Mouse (Mus musculus) macrophage (primary cell): ENCODE measurements around the gene Dppa3. TPM values are rescaled to one million over a fixed set of nuclear protein-coding genes. Genes with fewer than 3 reads are reported as not detected.
"Not testable (repeated sequence)": the region's sequence is repeated elsewhere in the genome, so short reads cannot be mapped to it uniquely, and the experiment has no call there.

Experiments used
- H3K27ac ChIP-seq: fragments of 350-480 bp; formaldehyde crosslinking; 2 replicates; pipeline ENCODE4 v1.9.0; 2021
- H3K36me3 ChIP-seq: fragments of 350-480 bp; formaldehyde crosslinking; 2 replicates; pipeline ENCODE4 v1.9.0; 2021; ENCODE audit errors: inconsistent target
- H3K4me3 ChIP-seq: fragments of 350-480 bp; formaldehyde crosslinking; 2 replicates; pipeline ENCODE4 v1.9.0; 2021; ENCODE audit errors: inconsistent target
- H3K79me2 ChIP-seq: fragments of 350-480 bp; formaldehyde crosslinking; 2 replicates; pipeline ENCODE4 v1.9.0; 2021; ENCODE audit errors: inconsistent target
- WGBS: methylation state at CpG from one replicate; pipeline ENCODE4 v1.1.7; 2026; ENCODE audit warnings: inconsistent platforms; ENCODE audit not compliant: missing documents; 5-methylcytosine and 5-hydroxymethylcytosine counted together
- polyA plus RNA-seq: library from polyadenylated mRNA; stranded (reverse); fragments of 250-400 nt; gene quantifications from 3 replicates; pipeline ENCODE4 v1.2.4, GENCODE M21; 2018; ENCODE audit warnings: inconsistent platforms

Gene Dppa3
- polyA plus RNA-seq, 1 experiment from 2014 or later: 3.4 TPM

GRCm38 (mm10) chr6:122633411-122633810, 7.2 kb downstream of the Dppa3 start:
- H3K4me3 ChIP-seq: no peak overlapping the region
- H3K27ac ChIP-seq: peak overlapping the region; percentile 98
- WGBS: 43% methylated on average over 9 of the region's 9 CpGs
- H3K36me3 ChIP-seq: no peaks in the 10 kb centered on the region
- H3K79me2 ChIP-seq: peaks cover 11% of the 10 kb centered on the region; the same call in 1 of the 2 replicates

- peaks cover 11% of the 10 kb centered on the region; the same call in 1 of the 2 replicates for H3K79me2 ChIP-seq
- WGBS: 0% methylated on average over 7 of the region's 7 CpGs
- no peaks in the 10 kb centered on the region for H3K36me3 ChIP-seq
- H3K4me3 ChIP-seq: no peak overlapping the region; the same call in 1 of the 2 replicates
- peak overlapping the region; percentile 98 for H3K27ac ChIP-seq
Observed at GRCm38 (mm10) chr6:122635315-122635714, 9.1 kb downstream of the Dppa3 start.

GRCm38 (mm10) chr6:122636666-122637065, 10.5 kb downstream of the Dppa3 start:
- Histone ChIP-seq H3K4me3 (no peak overlapping the region), H3K27ac (peak overlapping the region; percentile 98), H3K79me2 (peaks cover 11% of the 10 kb centered on the region; the same call in 1 of the 2 replicates), H3K36me3 (no peaks in the 10 kb centered on the region)
- WGBS: 79% methylated on average over 3 of the region's 3 CpGs

GRCm38 (mm10) chr6:122637566-122637965, 11.4 kb downstream of the Dppa3 start:
- Histone ChIP-seq H3K79me2 (peaks cover 11% of the 10 kb centered on the region; the same call in 1 of the 2 replicates), H3K27ac (peak overlapping the region; percentile 98)
- H3K4me3 ChIP-seq, H3K36me3 ChIP-seq: not testable (repeated sequence)
- 96% methylated on average over 4 of the region's 4 CpGs for WGBS

- not testable (repeated sequence) for H3K36me3 ChIP-seq
- 98% methylated on average over 8 of the region's 21 CpGs for WGBS
Observed at GRCm38 (mm10) chr6:122644196-122644595, 18.0 kb downstream of the Dppa3 start.

GRCm38 (mm10) chr6:122649903-122650302, 23.7 kb downstream of the Dppa3 start:
- Histone ChIP-seq H3K27ac (peak overlapping the region; percentile 100), H3K79me2 (peaks cover 11% of the 10 kb centered on the region; the same call in 1 of the 2 replicates), H3K36me3 (no peaks in the 10 kb centered on the region), H3K4me3 (no peak overlapping the region)
- 89% methylated on average over 3 of the region's 3 CpGs for WGBS

More at GRCm38 (mm10) chr6:122644196-122644595, 18.0 kb downstream of the Dppa3 start:
- H3K4me3 ChIP-seq, H3K79me2 ChIP-seq, H3K27ac ChIP-seq: not testable (repeated sequence)

- no peaks in the 10 kb centered on the region for H3K36me3 ChIP-seq
- H3K27ac ChIP-seq: peak overlapping the region; percentile 100
- WGBS: 40% methylated on average over 5 of the region's 5 CpGs
- H3K4me3 ChIP-seq: no peak overlapping the region
- peaks cover 11% of the 10 kb centered on the region; the same call in 1 of the 2 replicates for H3K79me2 ChIP-seq
Observed at GRCm38 (mm10) chr6:122650398-122650980, 24.3 kb downstream of the Dppa3 start.

- H3K36me3 ChIP-seq: no peaks in the 10 kb centered on the region
- 4% methylated on average over 6 of the region's 6 CpGs for WGBS
- peak overlapping the region; percentile 100 for H3K27ac ChIP-seq
- H3K79me2 ChIP-seq: peaks cover 11% of the 10 kb centered on the region; the same call in 1 of the 2 replicates
- H3K4me3 ChIP-seq: no peak overlapping the region
Observed at GRCm38 (mm10) chr6:122654301-122654700, 28.1 kb downstream of the Dppa3 start.

- 15% methylated on average over 5 of the region's 5 CpGs for WGBS
- H3K79me2 ChIP-seq: no peaks in the 10 kb centered on the region; the same call in 1 of the 2 replicates
Observed at GRCm38 (mm10) chr6:122657630-122658029, 31.4 kb downstream of the Dppa3 start.

GRCm38 (mm10) chr6:122659567-122659966, 33.4 kb downstream of the Dppa3 start:
- 31% methylated on average over 7 of the region's 7 CpGs for WGBS
- H3K36me3 ChIP-seq: no peaks in the 10 kb centered on the region
- H3K27ac ChIP-seq: no peak overlapping the region
- H3K4me3 ChIP-seq: no peak overlapping the region
- H3K79me2 ChIP-seq: no peaks in the 10 kb centered on the region

More at GRCm38 (mm10) chr6:122657630-122658029, 31.4 kb downstream of the Dppa3 start:
- Histone ChIP-seq H3K36me3 (no peaks in the 10 kb centered on the region), H3K4me3 (no peak overlapping the region), H3K27ac (peak overlapping the region; percentile 100)

GRCm38 (mm10) chr6:122660601-122661379, 34.6 kb downstream of the Dppa3 start:
- WGBS: 52% methylated on average over 8 of the region's 8 CpGs
- Histone ChIP-seq H3K27ac (no peak overlapping the region), H3K79me2 (no peaks in the 10 kb centered on the region)

GRCm38 (mm10) chr6:122662551-122663264, 36.5 kb downstream of the Dppa3 start:
- no peaks in the 10 kb centered on the region for H3K79me2 ChIP-seq
- H3K4me3 ChIP-seq: no peak overlapping the region
- no peaks in the 10 kb centered on the region for H3K36me3 ChIP-seq
- no peak overlapping the region for H3K27ac ChIP-seq
- WGBS: 84% methylated on average over 17 of the region's 22 CpGs

More at GRCm38 (mm10) chr6:122660601-122661379, 34.6 kb downstream of the Dppa3 start:
- H3K4me3 ChIP-seq: no peak overlapping the region
- no peaks in the 10 kb centered on the region for H3K36me3 ChIP-seq

GRCm38 (mm10) chr6:122663596-122664206, 37.5 kb downstream of the Dppa3 start:
- 77% methylated on average over 13 of the region's 14 CpGs for WGBS
- H3K36me3 ChIP-seq: no peaks in the 10 kb centered on the region
- H3K4me3 ChIP-seq: no peak overlapping the region
- no peaks in the 10 kb centered on the region for H3K79me2 ChIP-seq
- no peak overlapping the region for H3K27ac ChIP-seq

GRCm38 (mm10) chr6:122665866-122666265, 39.7 kb downstream of the Dppa3 start:
- H3K79me2 ChIP-seq: no peaks in the 10 kb centered on the region
- WGBS: 84% methylated on average over 7 of the region's 7 CpGs

More at GRCm38 (mm10) chr6:122665866-122666265, 39.7 kb downstream of the Dppa3 start:
- H3K36me3 ChIP-seq: no peaks in the 10 kb centered on the region
- H3K27ac ChIP-seq: no peak overlapping the region
- no peak overlapping the region for H3K4me3 ChIP-seq
